Mouse (Mus musculus) retina, adult 2 months (tissue): ENCODE measurements around the gene Npm3.

Source experiments
- DNase-seq: peaks from one replicate; pipeline ENCODE4 v3.0.0-alpha.2; 2012; ENCODE audit warnings: low read depth, low spot score

Gene Npm3

DNA sequence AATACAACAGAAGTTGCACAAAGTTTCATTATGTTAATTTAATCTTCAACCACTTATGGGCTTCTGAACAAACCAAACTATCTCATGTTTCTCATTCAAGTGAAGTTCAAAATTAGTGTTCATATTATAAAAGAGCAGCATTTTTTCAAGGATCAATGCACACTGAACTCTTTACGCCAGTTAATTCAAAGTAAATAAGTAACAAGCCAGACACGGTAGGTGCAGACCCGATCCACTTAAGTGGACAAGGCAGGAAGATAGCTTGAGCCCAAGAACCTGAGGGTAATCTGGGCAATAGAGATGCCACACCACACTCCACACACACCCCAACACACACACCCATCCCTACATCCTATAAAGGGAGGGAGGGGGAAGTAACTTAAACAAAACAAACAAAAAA lies 4.2 kb upstream of the Npm3 start:
- no peak for DNase-seq

DNA sequence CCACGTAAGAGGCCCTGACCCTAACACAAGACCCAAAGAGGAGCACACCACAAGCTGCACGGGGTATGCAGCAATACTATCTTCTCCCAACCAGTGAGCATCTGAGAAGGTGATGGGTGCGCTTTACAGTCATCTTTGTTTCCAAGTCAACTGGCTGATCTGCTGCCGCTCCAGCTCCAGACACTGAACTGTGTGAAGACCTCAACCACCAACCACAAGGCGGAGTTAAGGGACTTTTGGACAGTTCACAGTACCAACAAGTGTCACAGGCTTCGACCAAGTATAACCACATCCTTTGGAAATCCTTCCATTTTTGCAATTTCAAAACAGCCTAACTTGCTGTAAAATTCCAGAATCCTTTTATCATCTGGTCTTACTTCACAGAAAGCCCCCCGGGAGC lies 2.5 kb upstream of the Npm3 start:
- DNase-seq: no peak

DNA sequence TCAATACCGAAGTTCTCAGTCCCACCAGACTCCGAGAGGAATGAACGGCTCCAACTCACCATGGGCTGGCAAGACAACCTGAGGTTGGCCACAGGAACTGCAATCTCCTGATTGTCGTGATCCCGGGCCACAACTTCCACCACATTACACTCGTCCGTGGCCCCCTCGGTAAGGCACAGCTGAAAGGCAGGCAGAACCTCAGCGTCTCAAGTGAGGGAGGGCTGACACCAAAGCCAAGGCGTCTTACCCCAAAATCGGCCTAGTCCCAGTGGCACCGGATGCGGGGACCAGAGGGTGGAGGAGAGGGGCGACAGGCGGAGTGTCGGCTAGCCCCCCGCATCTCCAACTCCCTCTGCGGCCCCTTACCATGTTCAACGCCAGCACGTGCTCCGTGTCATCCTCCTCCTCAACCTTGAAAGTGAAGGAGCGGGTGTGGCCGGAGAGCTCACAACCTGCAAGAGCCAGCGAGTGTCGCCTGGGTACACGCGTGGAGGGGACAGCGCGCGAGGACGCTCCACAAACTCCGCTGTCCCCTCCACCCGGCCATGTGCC lies 624 bp downstream of the Npm3 start:
- no peak for DNase-seq

DNA sequence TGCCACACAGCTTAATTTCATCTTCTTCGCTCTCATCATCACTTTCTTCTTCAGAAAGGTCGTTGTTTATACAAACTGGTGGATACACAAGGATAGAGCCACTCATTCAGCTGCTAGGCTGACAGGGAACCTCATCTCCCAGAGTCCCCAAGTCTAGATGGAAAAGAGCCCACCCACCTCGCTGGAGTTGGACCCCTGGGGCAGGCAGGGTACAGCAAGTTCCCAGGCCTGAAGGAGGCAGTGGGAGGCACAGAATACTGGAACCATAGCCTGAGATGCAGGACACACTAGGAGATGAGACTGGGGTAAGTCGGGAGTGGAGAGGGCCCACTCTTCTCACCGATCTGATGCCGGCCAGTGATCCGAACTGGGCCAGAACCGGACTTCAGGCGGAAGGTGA lies 1.2 kb downstream of the Npm3 start:
- no peak for DNase-seq

DNA sequence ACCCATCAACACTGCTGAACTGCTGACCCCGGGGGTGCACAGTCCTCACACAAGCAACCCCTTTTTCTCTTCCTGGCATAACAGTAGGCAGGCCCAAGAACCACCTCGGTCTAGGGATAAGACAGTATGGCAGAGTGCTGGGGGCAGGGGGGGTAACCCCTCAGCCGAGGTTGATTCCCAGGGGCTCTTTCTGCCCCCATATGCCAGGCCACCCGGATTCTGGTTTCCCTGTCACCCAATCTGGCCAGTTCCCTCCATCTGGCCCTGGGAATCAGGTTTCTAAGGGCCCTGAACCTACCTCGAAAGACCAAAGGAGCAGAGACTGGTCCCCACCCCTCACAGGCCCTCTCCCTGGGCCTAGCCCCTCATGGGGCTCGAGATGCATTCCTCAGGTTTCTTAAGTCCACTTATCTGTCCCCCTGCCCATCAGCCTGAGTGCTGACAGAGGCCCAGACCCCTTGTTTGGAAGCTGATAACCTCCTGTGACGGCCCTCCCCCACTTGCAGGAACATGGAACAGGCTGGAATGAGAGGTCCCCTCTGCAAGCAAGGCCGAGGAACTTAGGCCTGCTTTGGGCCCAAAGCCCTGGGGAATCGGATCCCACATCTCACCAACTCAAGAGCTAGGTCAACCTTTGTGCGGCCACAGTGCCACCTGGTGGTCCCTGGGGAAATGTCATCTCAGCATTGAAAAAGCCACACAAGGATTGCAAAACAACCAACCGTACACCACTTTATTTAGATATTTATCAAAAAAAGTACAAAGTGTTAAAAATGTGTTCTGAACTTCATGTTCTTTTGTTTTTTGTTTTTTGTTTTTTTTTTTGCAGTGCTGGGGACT lies 2.1 kb downstream of the Npm3 start:
- peak; percentile 61 for DNase-seq

DNA sequence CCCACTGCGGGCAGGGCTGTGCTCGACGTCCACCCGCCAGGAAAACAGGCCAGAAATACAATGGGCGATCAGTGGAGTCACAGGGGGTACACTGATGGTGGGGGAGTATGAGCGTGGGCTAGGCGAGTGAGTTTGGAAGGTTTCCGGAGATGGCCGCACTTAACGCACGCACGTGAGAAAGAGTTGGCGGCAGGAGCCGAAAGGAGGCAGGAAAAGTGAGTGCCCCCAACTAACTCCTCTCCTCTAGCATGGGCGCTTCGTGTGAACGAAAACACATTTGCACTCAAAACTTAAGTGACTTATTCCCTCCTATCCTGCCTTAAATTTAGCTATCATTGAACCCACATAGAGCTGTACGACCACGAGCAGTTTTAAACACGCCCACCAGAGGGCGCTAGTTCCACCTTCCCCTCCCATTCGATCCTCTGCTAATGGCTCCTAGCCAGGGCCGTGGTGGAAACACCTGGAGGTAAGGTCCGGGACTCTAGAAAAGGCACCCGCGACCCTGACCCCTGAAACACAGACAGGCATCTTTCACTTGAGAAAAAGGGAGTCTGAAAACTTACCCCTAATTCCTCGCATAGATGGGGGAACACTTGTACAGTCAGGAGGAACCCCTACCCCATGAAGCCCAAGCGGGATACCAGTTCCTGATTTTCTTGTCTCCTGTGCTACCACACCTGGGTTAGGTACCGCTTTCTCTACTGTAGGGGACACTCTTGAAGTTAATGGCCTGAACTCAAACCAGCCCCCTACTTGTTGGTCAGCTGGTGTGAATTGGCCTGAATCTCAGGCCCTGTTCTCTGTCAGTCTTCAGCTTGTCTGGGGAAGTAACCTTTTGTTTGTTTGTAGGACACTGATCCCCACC lies 3.0 kb downstream of the Npm3 start:
- DNase-seq: peak; percentile 48

DNA sequence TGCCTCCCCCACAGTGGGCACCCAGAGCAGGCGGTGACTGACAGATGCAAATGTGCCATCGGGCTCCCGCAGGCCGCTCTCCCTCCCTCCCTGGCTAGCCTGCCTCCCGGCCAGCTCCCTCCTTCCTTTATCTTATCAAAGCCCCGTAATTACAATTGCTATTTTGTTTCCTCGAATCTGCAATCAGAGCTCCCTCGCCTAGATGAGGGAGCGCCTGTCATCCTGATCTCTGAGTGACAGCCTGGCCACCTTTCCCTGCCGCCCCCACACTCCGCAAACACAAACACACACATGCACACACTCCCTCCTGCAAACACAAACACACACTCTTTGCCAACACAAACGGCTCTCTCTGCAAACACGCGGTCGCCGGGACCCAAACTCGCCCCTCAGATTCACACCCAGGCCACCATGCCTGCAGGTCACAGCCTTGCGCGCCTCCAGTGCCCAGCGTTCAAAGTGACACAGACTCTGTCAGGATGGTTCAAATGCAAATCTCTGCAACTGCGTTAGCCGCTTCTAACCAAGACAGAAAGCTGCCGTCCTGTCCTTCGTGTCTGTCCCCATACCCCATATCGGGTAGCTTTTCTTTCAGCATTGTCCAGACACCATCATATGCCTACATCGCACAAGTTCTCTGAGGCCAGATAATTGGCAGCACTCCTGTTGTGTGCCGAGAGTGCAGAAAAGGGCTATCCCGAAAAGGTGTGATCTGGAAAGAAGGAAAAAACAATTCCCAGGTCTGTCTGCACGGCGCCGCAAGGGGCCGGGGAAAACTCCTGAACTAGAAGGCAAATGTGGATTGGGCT lies 3.8 kb downstream of the Npm3 start:
- no peak for DNase-seq

DNA sequence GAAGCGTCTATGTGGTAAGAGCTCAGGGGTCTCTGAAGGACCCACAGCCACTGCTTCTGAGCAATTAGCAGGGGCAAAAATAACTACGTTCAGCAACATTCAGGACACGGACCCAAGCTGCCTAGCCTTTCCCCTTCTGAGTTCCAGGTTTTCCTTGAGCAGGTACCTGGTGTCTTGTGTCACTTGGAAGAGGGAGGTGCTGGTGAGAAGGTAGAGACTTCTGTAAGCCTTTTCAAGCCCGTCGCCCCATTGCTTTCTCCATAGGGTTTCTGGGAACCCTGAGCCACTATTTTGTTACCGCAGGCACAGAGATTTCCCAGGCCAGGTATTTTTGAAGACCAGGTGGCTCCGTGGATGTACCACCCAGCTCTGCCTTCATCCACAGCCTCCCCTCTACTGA lies 5.8 kb downstream of the Npm3 start:
- DNase-seq: no peak

DNA sequence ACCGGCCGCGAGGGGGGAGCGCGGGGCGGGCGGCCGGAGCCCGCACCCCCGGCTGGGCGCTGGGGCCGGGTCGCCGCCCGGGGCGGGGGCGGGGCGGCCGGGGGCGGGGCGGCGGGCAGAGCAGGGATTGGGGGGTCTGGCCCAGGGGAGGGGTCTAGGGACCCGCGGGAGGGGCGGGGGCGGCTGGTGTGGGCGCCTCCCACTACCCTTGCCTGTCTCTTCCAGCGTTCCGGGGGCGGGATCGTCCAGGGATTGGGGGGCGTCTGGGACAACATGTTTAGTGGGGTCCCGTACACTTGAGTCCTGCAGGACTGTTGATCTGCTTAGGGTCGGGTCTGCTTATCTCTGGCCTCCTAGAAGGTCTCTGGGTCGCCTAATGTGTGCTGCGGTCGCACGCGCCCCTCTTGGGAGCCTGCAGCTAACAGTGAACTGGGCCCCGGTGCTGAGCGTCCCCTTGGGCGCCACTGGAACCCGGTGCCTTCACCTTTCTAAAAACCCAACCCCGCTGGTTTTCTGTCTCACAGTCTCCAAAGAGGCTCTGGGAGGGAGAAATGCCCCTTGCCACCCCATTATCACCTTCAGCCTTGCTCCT lies 6.3 kb downstream of the Npm3 start:
- DNase-seq: no peak

DNA sequence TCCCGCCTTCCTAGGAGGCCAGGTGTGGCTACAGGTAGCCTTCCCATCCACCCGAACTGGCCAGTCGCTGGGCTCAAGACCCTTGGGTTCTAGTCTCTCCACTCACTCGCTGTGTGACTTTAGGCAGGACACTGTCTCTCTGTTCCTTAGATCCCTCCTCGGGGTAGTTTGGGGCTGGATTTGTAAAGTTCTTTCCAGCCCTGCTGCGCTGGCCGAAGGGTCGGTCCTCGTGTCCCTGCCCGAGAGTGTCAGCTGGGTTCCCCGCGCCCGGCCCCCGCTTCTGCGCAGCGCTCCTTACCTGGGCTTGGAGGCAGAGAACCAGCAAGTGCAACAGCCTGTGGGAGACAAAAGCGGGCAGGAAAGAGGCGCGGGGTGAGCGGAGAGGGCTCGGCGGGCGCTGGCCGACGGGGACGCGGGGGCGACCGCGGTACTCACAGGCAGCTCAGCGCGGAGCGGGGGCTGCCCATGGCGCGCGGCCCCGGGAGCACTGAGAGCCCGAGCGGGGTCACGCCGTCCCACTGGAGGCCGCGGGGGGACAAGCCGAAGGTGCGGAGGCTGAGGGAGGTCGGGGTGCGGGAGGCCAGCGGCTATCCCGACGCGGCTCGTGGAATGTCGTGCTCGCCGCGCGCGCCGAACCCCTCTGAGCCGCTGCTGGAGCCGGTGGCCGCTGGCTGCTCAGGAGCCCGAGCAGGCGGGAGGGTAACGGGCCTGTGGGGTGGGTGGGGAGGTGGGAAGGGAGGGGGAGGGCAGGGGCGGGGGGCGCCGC lies 7.0 kb downstream of the Npm3 start, which contains the start of gene Fgf8:
TSS of gene Fgf8 (minus strand) at position 698 of the 766 bp plus-strand sequence.
- DNase-seq: no peak

DNA sequence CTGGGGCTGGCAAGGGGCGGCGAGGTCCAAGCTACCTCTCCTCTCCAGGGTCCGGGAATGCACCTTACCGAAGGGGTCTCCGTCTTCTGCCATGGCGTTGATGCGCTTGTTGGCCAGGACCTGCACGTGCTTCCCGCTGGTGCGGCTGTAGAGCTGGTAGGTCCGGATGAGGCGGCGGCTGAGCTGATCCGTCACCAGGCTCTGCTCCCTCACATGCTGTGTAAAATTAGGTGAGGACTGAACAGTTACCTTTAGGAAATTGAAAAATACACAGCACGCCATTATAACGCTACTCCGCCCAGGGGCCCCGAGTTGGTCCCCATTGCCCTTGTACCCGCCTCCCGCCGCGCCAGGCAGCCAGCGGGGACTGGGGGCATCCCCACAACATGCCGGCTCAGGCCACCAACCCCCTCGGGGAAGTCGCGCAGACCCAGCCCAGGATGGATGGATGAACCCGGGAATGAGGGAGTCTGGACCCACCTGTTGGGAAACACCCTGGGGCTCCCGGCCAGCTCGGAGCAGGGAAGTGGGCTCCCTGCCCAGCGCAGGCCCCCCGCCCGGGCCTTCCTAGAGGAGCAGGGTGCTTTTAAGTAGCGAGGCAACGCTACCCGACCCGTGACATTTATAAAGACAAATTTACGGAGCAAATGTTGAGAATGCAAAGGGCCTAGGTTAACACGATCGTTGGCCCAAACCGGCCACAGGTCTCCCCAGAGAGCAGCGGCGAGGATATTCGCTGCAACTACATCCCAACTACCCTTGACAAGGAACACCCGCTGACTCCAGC lies 7.8 kb downstream of the Npm3 start:
- no peak for DNase-seq

DNA sequence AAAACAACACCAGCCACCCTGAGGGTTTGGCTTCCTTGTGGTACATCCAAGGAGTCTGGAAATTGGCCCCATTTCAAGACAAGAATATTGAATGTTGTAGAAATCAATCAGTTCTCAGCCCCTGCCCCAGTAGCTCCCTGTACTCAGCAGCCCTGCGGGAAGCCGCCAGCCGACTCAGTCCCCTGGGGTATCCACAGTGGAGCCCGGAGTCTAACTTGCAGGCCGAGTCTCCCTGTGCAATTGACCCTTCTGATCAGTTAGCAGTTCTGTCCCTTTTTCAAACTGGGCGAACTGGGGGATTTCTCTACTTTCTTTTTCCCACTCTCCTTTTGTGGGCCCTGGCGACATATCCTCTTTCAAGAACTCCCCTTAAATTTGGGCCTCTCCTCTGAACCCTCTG lies 8.6 kb downstream of the Npm3 start:
- DNase-seq: no peak

DNA sequence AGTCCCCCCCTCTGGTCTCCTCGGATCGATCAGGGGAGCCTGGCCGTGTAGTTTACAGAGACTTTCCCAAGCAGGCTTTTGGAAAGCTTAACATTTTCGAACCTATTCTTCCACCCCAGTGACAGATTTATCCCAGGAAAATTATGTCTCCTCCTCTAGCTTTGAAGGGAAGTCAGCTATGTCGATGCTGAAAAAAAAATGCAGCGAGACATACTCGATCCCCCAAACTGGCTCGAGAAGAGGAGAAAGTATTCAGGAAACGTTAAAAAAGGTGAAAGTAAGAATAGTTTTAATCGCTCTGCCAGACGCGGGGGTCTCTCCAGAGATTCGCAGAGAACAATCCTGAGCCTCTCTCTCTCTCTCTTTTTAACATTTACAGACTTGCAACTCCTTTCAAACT lies 9.2 kb downstream of the Npm3 start:
- no peak for DNase-seq

DNA sequence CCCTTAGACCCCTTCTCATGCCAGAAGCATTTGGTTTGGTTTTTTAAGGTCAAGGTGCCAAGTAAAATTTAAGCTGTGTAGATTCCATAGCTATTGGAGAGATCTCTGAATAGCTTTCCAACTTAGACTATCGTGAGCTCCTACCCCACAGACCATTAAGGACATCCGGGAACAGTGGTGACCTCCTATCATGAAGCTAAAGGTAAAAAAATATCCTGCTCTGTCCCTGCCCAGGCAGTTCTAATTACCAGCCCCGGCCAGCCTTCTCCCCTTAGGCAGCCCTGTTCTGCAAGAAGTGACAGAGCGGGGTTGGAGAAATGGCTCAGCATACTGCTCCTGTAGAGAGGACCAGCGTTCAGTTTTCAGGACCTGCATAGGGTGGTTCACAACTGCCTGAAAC lies 10.9 kb downstream of the Npm3 start:
- DNase-seq: no peak

DNA sequence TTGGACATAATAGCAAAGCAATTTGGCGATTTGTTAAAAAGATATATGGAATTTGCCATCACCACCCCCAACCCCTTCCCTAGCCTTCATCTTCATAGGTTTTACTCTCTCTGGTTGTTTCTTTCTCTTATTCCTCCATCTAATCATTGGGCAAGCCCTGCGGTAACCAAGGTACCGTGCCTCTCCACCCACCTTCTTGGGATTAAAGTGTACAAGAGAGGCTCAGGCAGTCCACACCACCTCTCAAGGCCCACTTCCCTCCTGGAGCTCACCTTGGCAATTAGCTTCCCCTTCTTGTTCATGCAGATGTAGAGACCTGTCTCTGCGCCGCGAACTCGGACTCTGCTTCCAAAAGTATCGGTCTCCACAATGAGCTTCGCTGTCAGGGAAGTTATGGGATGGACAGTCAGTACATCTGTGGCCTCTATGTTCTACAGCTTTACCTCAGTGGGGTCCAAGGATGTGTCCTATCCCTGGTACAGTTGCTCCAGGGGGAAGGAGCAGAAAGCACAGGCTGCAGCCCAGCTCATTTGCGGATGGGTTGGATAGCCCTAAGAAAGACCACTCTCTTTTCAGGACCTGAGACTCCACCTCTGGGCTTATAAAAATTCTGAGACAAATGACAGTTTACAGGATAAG lies 11.4 kb downstream of the Npm3 start:
- DNase-seq: no peak

DNA sequence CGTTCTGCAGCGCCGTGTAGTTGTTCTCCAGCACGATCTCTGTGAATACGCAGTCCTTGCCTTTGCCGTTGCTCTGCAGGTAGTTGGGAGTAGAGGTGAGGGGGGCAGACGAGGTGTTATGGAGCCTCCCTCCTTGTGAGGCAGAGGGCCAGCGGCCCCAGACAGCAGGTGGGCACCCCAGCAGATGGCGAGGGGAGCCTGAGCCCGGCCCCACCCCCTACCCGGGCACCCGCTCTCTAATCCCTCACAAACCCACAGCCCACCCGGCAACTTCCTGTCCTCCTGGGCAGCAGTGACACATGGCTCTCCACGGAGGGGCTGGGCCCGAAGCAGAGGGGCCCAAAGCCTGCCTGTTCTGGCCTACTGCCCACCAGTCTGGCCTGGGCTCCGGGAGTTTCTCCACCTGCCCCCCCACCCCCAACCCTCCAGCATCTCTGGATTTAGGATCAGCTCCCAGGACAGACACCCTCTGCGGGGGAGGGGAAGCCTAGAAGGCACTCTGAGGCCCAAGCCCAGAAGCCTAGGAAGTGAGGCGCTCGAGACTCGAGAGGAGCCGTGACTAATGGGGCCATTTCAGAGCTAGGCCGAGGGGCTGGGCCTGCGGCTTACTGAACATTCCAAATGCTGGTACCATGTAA lies 12.1 kb downstream of the Npm3 start:
- DNase-seq: no peak

DNA sequence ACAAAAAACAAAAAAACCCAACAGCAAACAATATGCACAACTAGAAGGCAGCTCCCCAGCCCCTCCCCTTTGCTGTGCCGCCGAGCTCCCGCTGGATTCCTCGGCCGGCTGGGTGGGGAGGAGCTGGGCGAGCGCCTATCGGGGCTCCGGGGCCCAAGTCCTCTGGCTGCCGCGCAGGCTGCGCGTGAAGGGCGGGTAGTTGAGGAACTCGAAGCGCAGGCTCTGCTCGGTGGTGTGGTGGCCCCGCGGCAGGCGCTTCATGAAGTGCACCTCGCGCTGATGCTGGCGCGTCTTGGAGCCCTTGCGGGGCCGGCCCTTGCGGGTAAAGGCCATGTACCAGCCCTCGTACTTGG lies 12.6 kb downstream of the Npm3 start:
- DNase-seq: no peak

DNA sequence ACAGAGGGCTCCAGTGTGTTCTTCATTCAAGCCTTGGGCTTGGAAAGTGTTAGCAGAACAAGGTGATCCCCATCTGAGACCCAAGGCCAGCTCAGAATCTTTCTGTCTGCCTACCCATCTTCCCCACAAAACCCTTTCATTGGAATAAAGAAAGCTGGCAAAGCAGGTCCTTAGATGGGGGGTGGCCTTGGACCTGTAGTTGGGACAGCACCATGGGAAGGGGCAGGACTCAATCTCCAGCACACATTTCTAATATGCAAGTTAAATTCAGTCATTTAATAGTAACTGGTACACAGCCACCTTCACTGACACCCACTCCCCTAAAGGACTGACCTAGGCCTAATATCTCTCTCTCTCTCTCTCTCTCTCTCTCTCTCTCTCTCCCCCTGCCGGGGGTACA lies 13.2 kb downstream of the Npm3 start:
- no peak for DNase-seq

DNA sequence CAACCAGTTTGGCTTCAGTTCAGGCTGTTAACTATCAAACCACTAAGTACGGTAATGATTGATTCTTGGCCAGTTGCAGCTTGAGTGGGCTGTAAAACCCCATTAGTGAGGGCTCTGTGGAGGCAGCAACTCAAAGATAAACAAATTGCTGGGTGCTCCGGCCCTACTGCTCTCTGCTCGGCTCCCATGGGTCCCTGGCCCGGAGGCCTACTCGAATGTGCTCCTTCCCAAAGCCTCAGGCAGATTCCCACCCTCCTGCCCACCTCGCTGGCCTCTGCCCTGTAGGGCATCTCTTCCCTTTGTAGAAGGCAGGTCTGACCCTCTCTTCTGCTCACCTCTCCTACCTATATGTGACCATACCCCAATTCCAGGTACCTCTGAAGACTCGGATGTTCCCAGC lies 14.6 kb downstream of the Npm3 start:
- DNase-seq: no peak
